Comparison of ENCODE assay signal across 7 mouse cellular contexts in the genomic region with DNA sequence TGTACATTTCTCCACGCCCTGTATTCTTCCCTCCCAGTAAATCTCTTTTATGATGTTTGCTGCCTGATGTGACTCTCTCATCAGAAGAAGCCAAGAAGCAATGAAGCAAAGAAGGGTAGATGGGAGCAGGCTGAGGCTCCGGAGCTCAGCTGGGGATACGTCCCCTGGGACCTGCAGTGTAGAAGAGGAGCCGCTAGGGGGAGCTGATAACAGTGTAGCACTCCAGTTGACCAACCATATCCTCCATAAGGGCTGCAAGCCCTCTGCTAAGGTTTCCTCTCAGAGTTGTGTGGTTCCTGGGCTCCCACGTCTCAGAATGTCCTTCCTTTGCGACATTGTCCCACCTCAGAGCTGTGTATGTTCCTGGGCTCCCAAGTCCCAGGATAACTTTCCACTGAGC. TPM values are rescaled to one million over a fixed set of nuclear protein-coding genes. Genes with fewer than 3 reads are reported as not detected.
DNase-seq lines count a peak whose midpoint lies in the region; ATAC-seq and TF ChIP-seq lines count a peak whose summit lies in the region.

No protein-coding gene starts in this region.

- TF ChIP-seq CTCF in cortical plate, adult 2 months (IDR thresholded peaks at IDR 0.05; ENCODE audit: extremely low read depth, insufficient read depth, low read length) = peak; percentile 39
- peak; percentile 83 for TF ChIP-seq CTCF in liver, postnatal 0 days (IDR thresholded peaks at IDR 0.05; ENCODE audit: low read depth)

- H3K27me3 ChIP-seq in liver, postnatal 0 days (ENCODE audit: insufficient read depth, low read length) = no peaks in the 10 kb centered on the region

- no peak overlapping the region for H3K4me3 ChIP-seq in cortical plate, adult 2 months (ENCODE audit: insufficient read depth, low read length)
- no peak overlapping the region for H3K4me3 ChIP-seq in liver, postnatal 0 days (ENCODE audit: low read depth, low read length)

- no peak overlapping the region for H3K4me2 ChIP-seq in liver, postnatal 0 days (ENCODE audit: low read depth, low read length)

- H3K27ac ChIP-seq in cortical plate, adult 2 months (ENCODE audit: insufficient read depth, low read length) = no peak overlapping the region
- no peak overlapping the region for H3K27ac ChIP-seq in liver, postnatal 0 days (ENCODE audit: low read depth)

- no peak for TF ChIP-seq EP300 in liver, postnatal 0 days (IDR thresholded peaks at IDR 0.05; ENCODE audit: low read depth)

- no peaks in the 10 kb centered on the region for H3K4me1 ChIP-seq in cortical plate, adult 2 months (ENCODE audit: control insufficient read depth, insufficient read depth, low read length)
- H3K4me1 ChIP-seq in liver, postnatal 0 days (ENCODE audit: insufficient read depth) = no peaks in the 10 kb centered on the region

- TF ChIP-seq POLR2A in cortical plate, adult 2 months (IDR thresholded peaks at IDR 0.05; ENCODE audit: extremely low read depth, insufficient read depth, low read length) = no peak

- no peaks in the 10 kb centered on the region for H3K9me3 ChIP-seq in liver, postnatal 0 days (ENCODE audit: low read length)

- peak; percentile 16 for DNase-seq in ovary, adult 18-20 months (ENCODE audit: low spot score)
- DNase-seq in ovary, postnatal 10 days (ENCODE audit: low spot score) = no peak
- peak; percentile 20 for DNase-seq in adipocyte (ENCODE audit: low spot score)
- DNase-seq in heart, postnatal 4 days = peak; percentile 76
- DNase-seq in liver, postnatal 0 days = peak; percentile 78
- DNase-seq in right cerebral cortex, postnatal 4 days = peak; percentile 32

- no peaks in the 10 kb centered on the region for H3K36me3 ChIP-seq in liver, postnatal 0 days (replicated peaks; ENCODE audit: insufficient read depth, low read length)

- no peak overlapping the region for H3K9ac ChIP-seq in liver, postnatal 0 days (replicated peaks)

- WGBS in liver, postnatal 0 days (ENCODE audit: insufficient replicate concordance) = 31% methylated on average over 6 of the region's 6 CpGs

- ATAC-seq in liver, postnatal 0 days = peak; percentile 43; the same call in 1 of the 2 replicates

RNA-seq across cellular contexts. Expression of gene Ckap4, which starts 45.5 kb away (rescaled TPM):
- 13.2 and 14.1 TPM in 2 replicates for polyA plus RNA-seq in cortical plate, adult 2 months (2012; rRNA removed)
- 100 to 1,000 TPM; 111 to 115 TPM for total RNA-seq in heart, postnatal 4 days (2021)
- 10.3 and 10.6 TPM in 2 replicates for polyA plus RNA-seq in liver, postnatal 0 days (2015; fragmentation: Nextera tagmentation; extraction: Ambion mirVana)

RNA-seq across cellular contexts. Expression of gene Nuak1, which starts 47.9 kb away (rescaled TPM):
- 39.2 and 43.7 TPM in 2 replicates for polyA plus RNA-seq in cortical plate, adult 2 months (2012; rRNA removed)
- 10 to 100 TPM; 39.5 to 45.8 TPM for total RNA-seq in heart, postnatal 4 days (2021)
- 0.13 and 0.20 TPM in 2 replicates for polyA plus RNA-seq in liver, postnatal 0 days (2015; fragmentation: Nextera tagmentation; extraction: Ambion mirVana)

Comparison
In these comparisons a context has a peak if more than half of its experiments do, and no peak if none do; other contexts are left out.
1. RNA of gene Nuak1, which starts 47.9 kb away (polyA plus RNA-seq): 39.2 to 43.7 TPM in cortical plate, adult 2 months; 0.13 to 0.20 TPM in liver, postnatal 0 days; every median in the first group is over 10 times any median in the second.